Mouse (Mus musculus): Measurements from ENCODE around the gene Dpp6.

DNA sequence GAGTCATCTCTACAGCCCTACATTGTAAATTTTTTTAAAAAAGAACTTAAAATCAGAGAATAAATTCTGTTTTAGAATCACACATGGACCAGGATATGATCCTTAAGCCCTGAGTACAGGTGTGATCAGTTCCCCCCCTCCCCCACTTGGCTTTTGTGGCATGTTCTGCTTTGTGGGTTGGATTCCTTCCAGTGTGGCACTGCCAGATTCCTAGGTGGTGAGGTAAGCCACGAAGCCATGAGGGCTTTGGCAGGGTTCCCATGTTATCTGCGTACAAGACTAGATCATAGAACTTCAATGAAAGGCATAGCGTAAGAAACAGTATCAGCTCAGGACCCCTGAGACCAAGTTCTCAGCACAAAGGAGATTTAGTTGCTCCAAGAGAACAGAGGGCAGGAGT is 596.0 kb downstream of the Dpp6 start:
- TF ChIP-seq CTCF (IDR thresholded peaks at IDR 0.05; ENCODE audit: control insufficient read depth, insufficient read depth, insufficient read length), result no peak
- no peak for TF ChIP-seq FOSL1 (IDR thresholded peaks at IDR 0.05; ENCODE audit: insufficient read depth, low read length, poor library complexity, severe bottlenecking)
- no peak for TF ChIP-seq MYOG (IDR thresholded peaks at IDR 0.05; ENCODE audit: control insufficient read depth, extremely low read depth, insufficient read length)
- no peak for TF ChIP-seq MAX (IDR thresholded peaks at IDR 0.05)
- TF ChIP-seq USF1 (IDR thresholded peaks at IDR 0.05; ENCODE audit: low read depth), result no peak
- peak; percentile 8 for TF ChIP-seq MYOD1 (IDR thresholded peaks at IDR 0.05; ENCODE audit: control insufficient read depth, insufficient read length, low read depth)
- no peak for TF ChIP-seq CEBPB (IDR thresholded peaks at IDR 0.05; ENCODE audit: low read depth)

Data from C2C12 (cell line).